Mouse (Mus musculus): ENCODE measurements at regions not wholly inside any gene's neighbourhood (a gene's known extent, or its start where the extent isn't known, plus 50 kb on each side); places are given as distances from the start of the nearest gene placed in this dataset.

GRCm38 (mm10) chr12:52379245-52379644, 124.5 kb upstream of the Arhgap5 start:
- TF ChIP-seq POLR2A (IDR thresholded peaks at IDR 0.05; ENCODE audit: low read depth, low read length) = no peak
- TF ChIP-seq CTCF (IDR thresholded peaks at IDR 0.05; ENCODE audit: extremely low read depth, insufficient read length, insufficient replicate concordance, low read depth, low read length) = no peak

Data from small intestine, adult 2 months (tissue).